Mouse (Mus musculus): ENCODE results near the gene Zfpm1.

Gene Zfpm1

DNA sequence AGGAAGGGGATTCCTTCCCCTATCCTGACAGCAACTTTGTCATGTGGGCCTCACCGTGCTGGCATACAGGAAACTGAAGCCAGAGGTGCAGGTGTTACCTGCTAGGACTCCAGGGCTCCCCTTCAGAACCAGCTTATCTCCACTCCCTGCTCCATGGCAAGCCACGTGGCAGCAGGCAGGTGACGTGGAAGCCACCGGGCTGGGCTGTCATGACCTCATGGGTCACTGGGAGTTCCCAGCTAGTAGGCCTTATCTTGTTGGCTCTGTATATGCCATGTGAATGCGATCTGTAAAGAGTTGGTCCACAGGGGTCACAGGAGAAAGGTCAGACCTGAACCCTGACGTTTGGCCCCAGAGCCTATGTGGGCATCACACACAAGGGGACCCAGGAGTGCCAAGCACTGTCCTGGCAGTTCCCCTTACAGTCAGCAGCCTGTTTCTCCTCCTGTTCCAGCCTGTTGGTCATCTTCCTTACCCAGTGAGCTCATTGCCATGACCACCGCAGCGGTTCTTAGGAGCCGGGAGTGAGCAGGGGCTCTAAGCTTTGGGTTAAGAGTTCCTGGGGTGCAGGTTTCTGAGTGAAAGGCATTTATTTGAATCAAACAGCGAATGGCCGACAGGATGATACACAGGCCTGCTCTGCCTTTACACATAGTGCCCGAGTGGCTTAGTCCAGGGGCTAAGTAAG is 48.6 kb downstream of the Zfpm1 start:
- no peak for DNase-seq

DNA sequence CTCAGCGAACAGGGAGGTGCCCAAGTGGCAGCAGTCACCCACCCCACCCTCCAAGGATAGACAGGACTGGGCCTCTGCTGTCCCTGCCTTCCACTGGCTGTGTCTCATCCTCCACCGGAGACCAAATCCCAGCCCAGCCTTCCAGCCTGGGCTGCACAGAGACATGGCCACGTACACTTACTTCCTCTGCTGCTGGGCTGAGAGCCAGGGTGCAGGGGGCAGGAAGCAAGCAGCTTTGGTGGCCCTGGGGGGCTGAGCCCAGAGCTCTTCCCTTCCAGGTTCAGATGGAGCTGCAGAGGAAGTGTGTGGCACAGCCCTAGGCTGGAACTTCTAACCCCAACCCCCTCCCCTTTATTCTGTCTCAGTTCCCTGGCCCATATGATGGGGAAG is 49.2 kb downstream of the Zfpm1 start:
- DNase-seq: peak; percentile 53 to 67

DNA sequence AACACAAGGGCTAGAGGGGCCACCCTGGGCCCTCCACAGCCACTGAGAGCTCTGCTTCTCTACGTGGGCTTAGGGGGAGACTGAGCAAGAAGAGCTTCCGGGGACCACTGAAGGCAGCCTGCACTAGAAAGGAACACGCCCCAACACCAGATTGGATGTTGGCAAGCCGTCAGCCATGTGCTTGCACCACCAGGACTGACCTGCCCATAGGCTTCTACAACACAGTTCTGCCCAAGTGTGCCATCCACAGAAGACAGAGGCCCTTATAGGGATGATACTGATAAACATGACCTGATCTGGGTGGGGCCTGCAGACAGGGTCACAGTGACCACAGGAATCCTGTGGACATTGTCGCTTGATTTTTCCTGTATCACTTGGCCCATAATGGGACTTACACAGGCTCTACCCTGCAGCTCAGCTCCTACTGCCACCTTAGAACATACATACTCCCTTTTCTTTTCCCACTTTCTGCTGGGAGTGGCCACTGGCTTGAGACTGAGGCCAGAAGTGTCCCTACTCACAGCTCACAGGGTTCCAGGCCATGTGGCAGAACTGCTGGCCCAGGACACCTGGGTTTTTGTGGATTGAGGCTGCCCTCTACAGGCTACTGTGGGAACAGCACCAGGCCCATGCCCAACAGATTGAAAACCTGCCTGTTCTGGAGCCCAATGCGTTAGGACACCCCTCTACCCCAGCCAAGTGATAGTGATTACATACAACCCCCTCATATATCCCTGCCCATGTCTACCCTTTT is 51.0 kb downstream of the Zfpm1 start:
- DNase-seq: peak; percentile 73 to 89

GRCm38 (mm10) chr8:122333531-122333930 is 51.6 kb downstream of the Zfpm1 start:
- no peak for DNase-seq

DNA sequence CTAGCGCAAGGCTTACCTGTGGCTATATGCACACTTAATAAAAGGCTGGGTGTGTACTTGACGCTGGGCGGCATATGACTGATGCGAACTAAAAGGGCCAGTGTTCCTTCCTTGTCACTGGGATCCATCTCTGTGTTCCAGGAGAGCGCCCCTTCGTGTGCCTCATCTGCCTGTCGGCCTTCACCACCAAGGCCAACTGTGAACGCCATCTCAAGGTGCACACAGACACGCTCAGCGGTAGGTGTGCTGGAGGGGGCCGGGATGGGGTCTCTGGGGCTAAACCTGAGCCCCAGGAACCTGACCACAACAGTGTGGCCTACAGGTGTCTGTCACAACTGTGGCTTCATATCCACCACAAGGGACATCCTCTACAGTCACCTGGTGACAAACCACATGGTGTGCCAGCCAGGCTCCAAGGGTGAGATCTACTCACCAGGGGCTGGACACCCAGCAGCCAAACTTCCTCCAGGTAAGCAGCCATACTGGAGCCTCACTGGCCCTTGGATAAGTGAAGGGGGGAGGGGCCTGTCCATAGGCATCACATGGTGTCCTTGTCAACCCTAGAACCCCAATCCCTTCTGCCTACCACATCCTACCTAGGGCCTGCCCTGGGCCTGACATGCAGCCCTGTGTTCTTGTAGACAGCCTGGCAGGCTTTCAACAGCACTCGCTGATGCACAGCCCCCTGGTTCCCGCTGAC is 53.0 kb downstream of the Zfpm1 start:
- DNase-seq: no peak

DNA sequence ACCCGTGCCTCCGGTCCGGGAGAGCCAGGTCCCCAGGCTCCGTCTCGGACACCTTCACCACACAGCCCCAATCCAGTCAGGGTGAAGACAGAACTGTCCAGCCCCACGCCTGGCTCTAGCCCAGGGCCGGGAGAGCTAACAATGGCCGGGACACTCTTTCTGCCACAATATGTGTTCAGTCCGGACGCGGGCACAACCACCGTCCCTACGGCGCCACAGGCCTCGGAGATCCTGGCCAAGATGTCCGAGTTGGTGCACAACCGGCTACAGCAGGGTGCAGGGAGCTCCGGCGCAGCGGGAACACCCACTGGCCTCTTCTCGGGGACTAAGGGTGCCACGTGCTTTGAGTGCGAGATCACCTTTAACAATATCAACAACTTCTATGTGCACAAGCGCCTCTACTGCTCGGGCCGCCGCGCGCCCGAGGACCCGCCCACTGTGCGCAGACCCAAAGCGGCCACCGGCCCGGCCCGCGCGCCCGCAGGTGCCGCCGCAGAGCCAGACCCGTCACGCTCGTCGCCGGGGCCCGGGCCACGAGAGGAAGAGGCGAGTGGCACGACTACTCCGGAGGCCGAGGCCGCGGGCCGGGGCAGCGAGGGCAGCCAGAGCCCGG is 53.8 kb downstream of the Zfpm1 start:
- DNase-seq: peak in 1 of 2 experiments; percentile 18

DNA sequence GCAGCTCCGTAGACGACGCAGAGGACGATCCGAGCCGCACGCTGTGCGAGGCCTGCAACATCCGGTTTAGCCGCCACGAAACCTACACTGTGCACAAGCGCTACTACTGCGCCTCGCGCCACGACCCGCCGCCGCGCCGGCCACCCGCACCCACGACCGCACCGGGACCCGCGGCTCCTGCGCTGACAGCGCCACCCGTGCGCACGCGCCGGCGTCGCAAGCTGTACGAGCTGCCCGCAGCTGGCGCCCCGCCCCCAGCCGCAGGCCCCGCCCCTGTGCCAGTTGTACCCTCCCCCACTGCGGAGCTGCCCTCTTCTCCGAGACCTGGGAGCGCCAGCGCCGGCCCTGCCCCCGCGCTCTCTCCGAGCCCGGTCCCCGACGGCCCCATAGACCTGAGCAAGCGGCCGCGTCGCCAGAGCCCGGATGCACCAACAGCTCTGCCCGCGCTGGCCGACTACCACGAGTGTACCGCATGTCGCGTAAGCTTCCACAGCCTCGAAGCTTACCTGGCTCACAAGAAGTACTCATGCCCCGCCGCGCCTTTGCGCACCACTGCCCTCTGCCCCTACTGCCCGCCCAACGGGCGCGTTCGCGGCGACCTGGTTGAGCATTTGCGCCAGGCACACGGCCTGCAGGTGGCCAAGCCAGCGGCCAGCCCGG is 54.4 kb downstream of the Zfpm1 start:
- DNase-seq: peak in 1 of 2 experiments; percentile 53

DNA sequence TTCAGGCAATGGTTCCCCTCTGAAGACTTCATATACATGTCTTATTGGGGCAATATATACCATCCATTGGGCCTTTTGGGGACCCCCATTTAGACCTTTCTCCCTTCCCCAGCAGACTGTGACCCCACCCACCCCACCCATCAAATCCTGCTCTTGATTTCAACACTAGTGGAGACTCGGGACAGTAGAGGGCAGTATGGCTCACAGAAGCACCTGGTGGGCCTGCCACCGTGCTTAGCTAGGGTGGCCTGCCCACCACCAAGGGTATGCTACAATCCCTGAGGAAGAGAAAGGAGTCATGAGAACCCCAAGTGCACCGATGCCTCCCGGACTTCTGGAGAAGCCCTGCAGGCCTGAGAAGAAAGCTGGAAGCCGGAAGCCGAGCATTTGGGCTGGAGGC is 56.9 kb downstream of the Zfpm1 start:
- DNase-seq: no peak

DNA sequence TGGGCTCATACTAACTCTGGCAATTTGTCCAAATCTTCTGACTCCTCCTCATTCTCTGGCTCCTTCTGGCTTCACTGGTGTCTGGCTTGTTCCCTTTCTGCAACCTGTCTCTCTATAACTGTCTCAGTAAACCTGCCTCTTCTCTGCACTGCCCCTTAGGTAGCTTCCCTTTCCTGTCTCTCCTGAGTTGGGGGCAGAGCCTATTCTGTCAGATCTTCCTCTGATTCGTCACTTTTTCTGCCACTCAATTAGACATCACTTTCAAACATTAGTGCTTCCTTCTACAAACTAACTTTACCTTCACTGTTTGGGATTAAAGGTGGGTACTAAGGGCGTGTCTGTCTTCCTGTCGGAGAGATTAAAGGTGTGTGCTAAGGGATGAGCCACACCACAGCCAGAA is 58.8 kb downstream of the Zfpm1 start:
- no peak for DNase-seq

- DNase-seq: no peak
Observed at GRCm38 (mm10) chr8:122341790-122342189, 59.8 kb downstream of the Zfpm1 start.

DNA sequence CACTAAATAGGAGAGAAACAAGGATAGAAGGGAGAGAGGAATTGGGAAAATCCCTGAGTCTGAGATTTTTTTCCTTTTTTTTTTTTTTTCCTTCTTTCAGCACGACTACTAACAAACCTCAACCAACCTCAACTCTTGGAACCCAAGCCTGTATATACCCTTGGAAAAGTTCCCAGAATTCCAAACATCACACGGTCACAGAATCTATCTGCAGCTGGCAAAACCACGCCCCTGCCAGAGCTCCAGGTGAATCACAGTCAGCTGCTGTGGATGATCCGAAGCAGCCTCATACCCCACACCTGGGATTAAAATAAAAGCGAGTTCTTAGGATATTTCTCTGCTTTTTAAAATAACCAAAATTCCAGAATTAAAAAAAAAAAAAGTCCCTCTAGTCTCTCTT is 60.4 kb downstream of the Zfpm1 start:
- no peak for DNase-seq

- DNase-seq: peak in 1 of 2 experiments; percentile 31
Observed at GRCm38 (mm10) chr8:122342806-122343209, 60.9 kb downstream of the Zfpm1 start.

DNA sequence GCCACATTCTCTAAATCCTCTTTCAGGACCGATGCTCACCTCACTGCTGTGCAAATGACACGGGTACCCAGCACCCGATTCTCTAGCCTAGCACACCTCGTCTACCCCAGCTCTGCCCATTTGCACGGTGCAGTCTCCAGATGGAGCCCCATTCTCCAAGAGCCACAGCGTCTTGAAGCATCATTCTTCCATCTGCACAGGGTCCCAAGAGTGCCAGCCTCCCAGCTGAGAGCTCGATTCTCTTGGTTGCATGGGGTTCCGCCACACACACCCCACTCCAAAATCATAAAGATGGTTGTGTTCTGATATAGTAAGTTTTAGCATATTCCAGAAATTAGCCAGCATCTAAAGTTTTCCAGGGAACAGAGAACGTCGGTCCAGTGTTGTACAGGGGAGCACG is 61.4 kb downstream of the Zfpm1 start:
- no peak for DNase-seq

DNA sequence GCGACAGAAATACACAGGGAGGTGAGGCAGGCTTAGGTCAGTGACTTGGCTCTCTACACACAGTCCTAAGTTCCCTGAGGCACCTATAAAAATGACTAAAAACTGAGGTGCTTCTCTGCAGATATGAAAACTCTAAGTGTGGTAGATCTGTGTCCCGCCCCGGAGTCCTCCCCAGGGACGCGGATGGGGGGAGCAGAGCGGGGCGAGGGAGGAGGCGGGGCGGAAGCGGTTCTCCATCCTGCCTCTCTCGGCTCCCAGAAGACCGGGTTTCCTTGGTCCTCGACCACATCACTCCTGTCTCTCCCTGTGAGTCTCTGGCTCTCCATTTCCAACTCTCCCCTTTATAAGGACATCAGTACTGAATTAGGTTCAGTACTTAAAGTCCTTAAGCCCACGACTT is 61.8 kb downstream of the Zfpm1 start:
- DNase-seq: no peak

DNA sequence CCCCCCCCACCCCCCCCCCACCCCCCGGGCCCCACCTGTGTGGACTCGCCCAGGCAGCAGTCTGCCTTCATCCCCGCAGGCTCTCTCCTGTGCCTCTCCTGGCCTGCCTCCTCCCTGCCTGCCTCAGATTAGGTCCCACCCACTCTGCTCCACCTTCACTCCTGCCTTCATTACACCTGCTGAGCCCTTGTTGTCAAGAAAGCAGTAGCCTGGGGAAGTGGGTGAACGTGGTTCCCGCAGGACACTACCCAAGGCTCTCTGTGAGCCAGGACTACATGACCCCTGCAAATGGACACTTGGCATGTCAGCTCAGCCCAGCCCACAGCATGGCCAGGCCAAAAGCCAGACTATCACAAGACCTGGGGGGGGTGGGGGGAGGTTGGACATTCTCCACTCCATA is 62.3 kb downstream of the Zfpm1 start:
- DNase-seq: no peak

DNA sequence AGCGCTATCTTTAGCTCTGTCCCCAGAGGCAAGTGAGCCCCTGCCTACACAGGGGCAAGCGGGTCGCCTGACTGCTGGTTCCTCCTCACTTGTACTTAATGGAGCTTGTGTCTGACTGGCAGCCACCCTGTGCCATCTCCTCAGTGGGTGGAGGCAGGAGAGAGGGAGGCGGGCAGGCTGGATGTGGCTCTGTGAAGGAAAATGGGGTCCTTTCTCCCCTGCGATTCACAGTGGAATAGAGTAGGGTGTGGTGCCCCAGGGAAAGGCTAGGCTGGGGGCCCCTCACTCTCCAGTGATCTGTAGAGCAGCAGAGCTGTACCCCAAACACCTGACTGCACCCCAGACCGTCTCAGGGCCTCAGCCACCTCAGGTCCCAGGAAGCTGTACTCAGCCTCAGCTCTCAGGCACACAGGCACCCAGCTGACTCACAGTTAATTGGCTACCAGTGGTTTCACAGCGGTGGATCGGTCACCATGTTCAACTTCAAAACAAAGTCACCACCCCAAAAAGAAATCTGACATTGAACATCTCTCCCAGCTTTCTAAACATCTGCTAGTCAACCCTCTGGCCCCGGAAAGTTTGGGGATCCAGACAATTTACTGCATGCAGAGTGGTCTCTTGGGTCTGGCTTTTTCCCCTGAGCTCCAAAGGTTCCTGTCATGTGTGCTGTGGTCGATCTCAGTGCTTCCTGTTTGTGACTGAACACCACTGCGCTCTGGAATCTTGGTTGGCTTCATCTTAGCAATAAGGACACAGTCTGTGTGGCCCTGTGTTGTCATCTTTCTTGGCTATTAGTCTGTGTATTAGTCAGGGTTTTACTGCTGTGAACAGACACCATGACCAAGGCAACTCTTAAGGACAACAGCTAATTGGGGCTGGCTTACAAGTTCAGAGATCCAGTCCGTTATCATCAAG is 63.5 kb downstream of the Zfpm1 start:
- no peak for DNase-seq

DNA sequence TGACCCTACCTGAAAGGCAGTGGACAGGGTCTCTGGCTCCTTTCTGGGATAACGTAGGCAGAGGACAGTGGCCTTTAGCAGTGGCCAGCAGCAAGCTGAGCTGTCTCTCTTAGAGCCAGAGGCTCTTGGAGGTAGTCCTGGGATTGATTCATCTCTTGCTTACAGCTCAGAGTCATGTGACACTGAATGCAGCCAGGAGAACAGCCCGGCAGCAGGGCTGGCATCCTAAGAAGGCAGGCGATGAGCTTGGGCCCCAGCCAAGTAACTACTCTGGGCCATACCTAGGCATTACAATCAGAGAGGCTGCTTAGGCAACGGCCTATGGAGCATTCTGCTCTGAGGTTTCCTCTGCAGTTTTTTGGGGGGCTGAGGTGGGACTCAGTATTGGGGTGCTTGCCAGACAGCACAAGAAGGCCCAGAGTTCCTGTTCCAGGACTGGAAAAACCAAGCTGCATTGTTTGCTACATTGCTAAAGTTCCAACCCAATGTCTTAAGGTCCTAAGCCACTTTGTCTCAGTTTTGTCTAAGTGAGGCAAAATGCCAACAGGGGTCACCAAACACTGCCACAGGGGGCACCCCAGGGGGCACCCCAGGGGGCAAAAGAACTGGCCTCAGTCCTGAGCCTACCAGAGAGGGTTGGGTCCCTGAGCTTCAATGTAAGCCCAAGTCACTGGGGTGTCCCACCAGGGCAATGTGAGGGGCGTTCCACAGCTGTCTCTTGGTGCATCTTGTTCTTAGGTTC is 66.0 kb downstream of the Zfpm1 start:
- DNase-seq: no peak

DNA sequence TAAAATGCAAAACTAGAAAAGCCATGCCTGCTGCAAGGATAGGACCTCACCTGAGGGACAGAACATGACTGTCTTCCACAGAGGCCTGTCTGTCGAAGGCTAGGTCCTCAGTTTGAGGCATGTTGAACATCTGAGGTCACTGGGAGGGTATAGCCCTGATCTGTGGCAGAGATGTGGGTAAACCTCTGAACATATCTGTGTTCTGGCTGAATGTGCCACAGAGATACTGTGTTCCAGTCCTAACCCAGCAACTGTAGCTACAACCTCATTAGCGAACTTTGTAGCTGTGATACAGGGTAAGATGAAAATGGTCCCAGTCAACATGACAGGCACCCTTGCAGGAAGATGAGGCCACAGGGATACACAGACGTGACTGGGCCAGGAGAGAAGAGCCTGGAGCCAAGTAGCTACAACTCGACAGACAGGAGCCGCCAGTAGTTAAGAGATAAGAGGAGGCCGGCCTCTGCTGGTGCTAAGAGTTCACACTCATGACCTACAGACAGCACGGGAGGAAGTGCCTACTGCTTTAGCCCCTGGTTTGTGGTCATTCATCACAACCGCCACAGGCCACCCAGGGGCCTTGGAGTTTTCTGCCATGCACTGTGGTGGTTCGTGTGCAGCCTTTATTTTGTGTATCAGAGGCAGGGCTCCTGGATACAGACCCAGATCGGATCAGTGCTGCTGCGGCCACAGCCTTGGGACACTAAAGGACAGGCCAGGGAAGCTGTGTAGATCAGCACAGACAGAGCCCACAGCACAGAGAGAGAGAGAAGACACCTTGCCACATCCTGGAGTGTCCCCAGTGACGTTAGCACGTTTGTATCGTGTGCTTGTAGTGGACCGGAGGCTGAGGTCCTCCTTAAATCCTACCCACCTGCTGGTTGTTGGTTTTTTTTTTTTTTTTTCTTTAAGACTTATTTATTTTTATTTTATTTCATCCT is 67.7 kb downstream of the Zfpm1 start:
- no peak for DNase-seq

DNA sequence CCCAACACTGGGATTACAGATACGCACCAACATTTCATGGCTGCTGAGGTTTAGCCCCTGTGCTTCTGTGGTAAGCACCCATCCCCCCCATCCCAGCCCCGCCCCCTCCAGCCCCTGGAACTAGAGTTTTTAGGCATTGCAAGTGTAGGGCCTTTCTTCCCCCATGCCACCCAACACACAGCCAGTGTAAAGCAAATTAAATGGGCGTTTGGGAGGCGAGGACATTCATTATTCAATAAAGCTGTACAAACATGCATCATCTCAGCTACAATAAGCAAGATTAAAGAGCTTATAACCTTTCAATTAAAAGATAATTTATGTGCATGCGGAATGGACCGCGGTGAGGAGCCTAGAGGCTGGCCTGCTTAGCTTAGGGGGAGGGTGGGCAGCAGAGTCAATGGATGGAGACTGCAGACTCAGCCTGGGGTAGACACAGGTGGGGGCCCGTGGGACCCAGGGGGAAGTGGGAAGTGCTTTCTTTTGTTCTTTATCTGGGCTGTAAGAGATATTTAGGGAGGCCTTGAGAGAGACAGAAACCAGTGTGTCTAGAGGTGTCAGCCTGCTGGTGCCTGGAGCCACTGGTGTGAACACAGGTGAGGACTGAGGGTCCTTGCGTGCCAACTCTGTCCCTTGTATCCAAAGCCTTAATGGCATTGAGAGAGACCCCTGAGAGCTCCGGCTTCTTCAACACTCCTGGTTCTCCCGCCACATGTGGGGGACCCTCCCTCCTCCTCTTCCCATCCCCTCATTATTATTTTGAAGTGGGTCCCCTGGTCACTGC is 68.6 kb downstream of the Zfpm1 start:
- no peak for DNase-seq
